Mouse (Mus musculus): ENCODE measurements around the gene Anks1b.

GRCm38 (mm10) chr10:89855251-89855875 is 17.9 kb upstream of the Anks1b start:
- TF ChIP-seq CTCF (IDR thresholded peaks at IDR 0.05; ENCODE audit: extremely low read depth, insufficient read depth, insufficient read length, insufficient replicate concordance) (no peak), POLR2A (IDR thresholded peaks at IDR 0.05; ENCODE audit: low read depth, low read length) (no peak)
